Mouse (Mus musculus): ENCODE results near the gene Gripap1.

GRCm38 (mm10) chrX:7745429-7745828, 44.1 kb upstream of the Gripap1 start:
- TF ChIP-seq CTCF (IDR thresholded peaks at IDR 0.05; ENCODE audit: low read depth, low read length) (no peak), POLR2A (IDR thresholded peaks at IDR 0.05; ENCODE audit: extremely low read depth, insufficient read depth, low read length) (no peak)
